Mouse (Mus musculus): Measurements from ENCODE around the gene 4921517D22Rik. TPM values are rescaled to one million over a fixed set of nuclear protein-coding genes. Genes with fewer than 3 reads are reported as not detected.

The 4921517D22Rik gene
- polyA plus RNA-seq, 1 experiment from 2014 or later: not detected

GRCm38 (mm10) chr13:59685236-59685635 is 8.7 kb downstream of the 4921517D22Rik start:
- Histone ChIP-seq H3K27me3 (replicated peaks; ENCODE audit: insufficient read depth, low read length) (no peaks in the 10 kb centered on the region), H3K4me1 (ENCODE audit: insufficient read depth, low read depth, low read length) (no peaks in the 10 kb centered on the region), H3K9ac (replicated peaks; ENCODE audit: low read depth) (no peak overlapping the region), H3K4me3 (ENCODE audit: low read depth, low read length) (no peak overlapping the region), H3K9me3 (ENCODE audit: low read length) (no peaks in the 10 kb centered on the region), H3K4me2 (replicated peaks; ENCODE audit: low read depth, low read length) (no peak overlapping the region), H3K27ac (ENCODE audit: low read length) (no peak overlapping the region), H3K36me3 (ENCODE audit: insufficient read depth, low read length) (no peaks in the 10 kb centered on the region)
- TF ChIP-seq CTCF (IDR thresholded peaks at IDR 0.05) (no peak), EP300 (IDR thresholded peaks at IDR 0.05) (no peak)
- 70% methylated on average over 3 of the region's 3 CpGs for WGBS
- ATAC-seq (no peak), DNase-seq (ENCODE audit: low spot score) (no peak)

GRCm38 (mm10) chr13:59682629-59683028 is 11.3 kb downstream of the 4921517D22Rik start:
- no peaks in the 10 kb centered on the region for H3K27me3 ChIP-seq (replicated peaks; ENCODE audit: insufficient read depth, low read length)
- no peak overlapping the region for H3K27ac ChIP-seq (ENCODE audit: low read length)
- H3K9ac ChIP-seq (replicated peaks; ENCODE audit: low read depth): no peak overlapping the region
- H3K4me1 ChIP-seq (ENCODE audit: insufficient read depth, low read depth, low read length): no peaks in the 10 kb centered on the region
- WGBS: 18% methylated on average over 7 of the region's 7 CpGs
- no peak overlapping the region for H3K4me3 ChIP-seq (ENCODE audit: low read depth, low read length)
- no peak for TF ChIP-seq CTCF (IDR thresholded peaks at IDR 0.05)
- TF ChIP-seq EP300 (IDR thresholded peaks at IDR 0.05): no peak
- ATAC-seq (no peak), DNase-seq (ENCODE audit: low spot score) (peak; percentile 35)
- no peaks in the 10 kb centered on the region for H3K9me3 ChIP-seq (ENCODE audit: low read length)
- no peak overlapping the region for H3K4me2 ChIP-seq (replicated peaks; ENCODE audit: low read depth, low read length)
- no peaks in the 10 kb centered on the region for H3K36me3 ChIP-seq (ENCODE audit: insufficient read depth, low read length)

GRCm38 (mm10) chr13:59679908-59680307 is 14.0 kb downstream of the 4921517D22Rik start:
- peaks cover under 1% of the 10 kb centered on the region; the same call in 1 of the 2 replicates for H3K4me1 ChIP-seq (ENCODE audit: insufficient read depth, low read depth, low read length)
- no peak overlapping the region for H3K4me3 ChIP-seq (ENCODE audit: low read depth, low read length)
- no peak for DNase-seq (ENCODE audit: low spot score)
- H3K9ac ChIP-seq (replicated peaks; ENCODE audit: low read depth): no peak overlapping the region
- H3K9me3 ChIP-seq (ENCODE audit: low read length): no peaks in the 10 kb centered on the region
- no peak overlapping the region for H3K4me2 ChIP-seq (replicated peaks; ENCODE audit: low read depth, low read length)
- 51% methylated on average over 4 of the region's 4 CpGs for WGBS
- TF ChIP-seq EP300 (IDR thresholded peaks at IDR 0.05) (no peak), CTCF (IDR thresholded peaks at IDR 0.05) (no peak)
- no peaks in the 10 kb centered on the region for H3K36me3 ChIP-seq (ENCODE audit: insufficient read depth, low read length)
- H3K27me3 ChIP-seq (replicated peaks; ENCODE audit: insufficient read depth, low read length): no peaks in the 10 kb centered on the region
- no peak for ATAC-seq
- no peak overlapping the region for H3K27ac ChIP-seq (ENCODE audit: low read length)

GRCm38 (mm10) chr13:59679306-59679705 is 14.6 kb downstream of the 4921517D22Rik start:
- H3K4me3 ChIP-seq (ENCODE audit: low read depth, low read length): no peak overlapping the region
- ATAC-seq (no peak), DNase-seq (ENCODE audit: low spot score) (no peak)
- WGBS: 42% methylated on average over 4 of the region's 4 CpGs
- H3K9me3 ChIP-seq (ENCODE audit: low read length): no peaks in the 10 kb centered on the region
- no peaks in the 10 kb centered on the region for H3K27me3 ChIP-seq (replicated peaks; ENCODE audit: insufficient read depth, low read length)
- TF ChIP-seq CTCF (IDR thresholded peaks at IDR 0.05): no peak
- no peak for TF ChIP-seq EP300 (IDR thresholded peaks at IDR 0.05)
- H3K9ac ChIP-seq (replicated peaks; ENCODE audit: low read depth): no peak overlapping the region
- no peaks in the 10 kb centered on the region for H3K36me3 ChIP-seq (ENCODE audit: insufficient read depth, low read length)
- no peak overlapping the region for H3K27ac ChIP-seq (ENCODE audit: low read length)
- no peak overlapping the region for H3K4me2 ChIP-seq (replicated peaks; ENCODE audit: low read depth, low read length)
- H3K4me1 ChIP-seq (ENCODE audit: insufficient read depth, low read depth, low read length): peaks cover 4% of the 10 kb centered on the region; the same call in 1 of the 2 replicates

GRCm38 (mm10) chr13:59676316-59677229 is 17.3 kb downstream of the 4921517D22Rik start:
- Histone ChIP-seq H3K36me3 (ENCODE audit: insufficient read depth, low read length) (no peaks in the 10 kb centered on the region), H3K4me2 (replicated peaks; ENCODE audit: low read depth, low read length) (no peak overlapping the region), H3K9me3 (ENCODE audit: low read length) (no peaks in the 10 kb centered on the region), H3K9ac (replicated peaks; ENCODE audit: low read depth) (no peak overlapping the region), H3K4me1 (ENCODE audit: insufficient read depth, low read depth, low read length) (peaks cover 7% of the 10 kb centered on the region; the same call in 1 of the 2 replicates), H3K27me3 (replicated peaks; ENCODE audit: insufficient read depth, low read length) (no peaks in the 10 kb centered on the region), H3K27ac (ENCODE audit: low read length) (no peak overlapping the region), H3K4me3 (ENCODE audit: low read depth, low read length) (no peak overlapping the region)
- TF ChIP-seq CTCF (IDR thresholded peaks at IDR 0.05): no peak
- TF ChIP-seq EP300 (IDR thresholded peaks at IDR 0.05): no peak
- ATAC-seq (peak; percentile 12; the same call in 1 of the 2 replicates), DNase-seq (ENCODE audit: low spot score) (peak; percentile 37)
- 59% methylated on average over 12 of the region's 12 CpGs for WGBS

GRCm38 (mm10) chr13:59675151-59676011 is 18.5 kb downstream of the 4921517D22Rik start, which contains the start of gene Golm1:
TSS of gene Golm1 (minus strand) at chr13:59675811.
- peak; percentile 83 for DNase-seq (ENCODE audit: low spot score)
- 3% methylated on average over 29 of the region's 61 CpGs for WGBS
- peak within 1 kb of the TSS; percentile 91 for H3K4me2 ChIP-seq (replicated peaks; ENCODE audit: low read depth, low read length)
- peak within 1 kb of the TSS; percentile 57 for H3K27ac ChIP-seq (ENCODE audit: low read length)
- H3K9me3 ChIP-seq (ENCODE audit: low read length): no peaks in the 10 kb centered on the region
- H3K36me3 ChIP-seq (ENCODE audit: insufficient read depth, low read length): no peaks in the 10 kb centered on the region
- ATAC-seq: peak; percentile 93
- H3K4me3 ChIP-seq (ENCODE audit: low read depth, low read length): peak within 1 kb of the TSS; percentile 75
- TF ChIP-seq CTCF (IDR thresholded peaks at IDR 0.05) (peak; percentile 37), EP300 (IDR thresholded peaks at IDR 0.05) (no peak)
- peak within 1 kb of the TSS; percentile 55 for H3K9ac ChIP-seq (replicated peaks; ENCODE audit: low read depth)
- peaks cover 7% of the 10 kb centered on the region; the same call in 1 of the 2 replicates for H3K4me1 ChIP-seq (ENCODE audit: insufficient read depth, low read depth, low read length)
- no peaks in the 10 kb centered on the region for H3K27me3 ChIP-seq (replicated peaks; ENCODE audit: insufficient read depth, low read length)
